Mouse (Mus musculus) E14TG2a.4 (cell line): ENCODE measurements around the gene Tert.

ENCODE experiments used
- CTCF ChIP-seq: conservative IDR thresholded peaks from 2 replicates; pipeline ENCODE4 v1.5.1; 2014; ENCODE audit warnings: low read length
- NANOG ChIP-seq: IDR thresholded peaks from 2 replicates; pipeline ENCODE4 v1.6.1; 2014; ENCODE audit warnings: borderline replicate concordance, low read length, mixed read lengths

- TF ChIP-seq CTCF (no peak), NANOG (no peak)
Measured at GRCm38 (mm10) chr13:73694972-73695371, 68.3 kb downstream of the Tert start.
